Comparison of ENCODE assay signal across 8 mouse cellular contexts in genomic region chr12:98747380-98747753, GRCm38 (mm10). TPM values are rescaled to one million over a fixed set of nuclear protein-coding genes. Genes with fewer than 3 reads are reported as not detected.
DNase-seq lines count a peak whose midpoint lies in the region; ATAC-seq and TF ChIP-seq lines count a peak whose summit lies in the region.

No protein-coding gene starts in this region.

- H3K4me1 ChIP-seq in heart, embryonic 13.5 days: peaks cover 40% of the 10 kb centered on the region
- H3K4me1 ChIP-seq in E14TG2a.4 (replicated peaks; ENCODE audit: low read depth, low read length): peaks cover 28% of the 10 kb centered on the region
- peaks cover 21% of the 10 kb centered on the region for H3K4me1 ChIP-seq in embryonic facial prominence, embryonic 10.5 days
- H3K4me1 ChIP-seq in intestine, embryonic 15.5 days (replicated peaks): peaks cover 8% of the 10 kb centered on the region; the same call in 1 of the 2 replicates
- H3K4me1 ChIP-seq in midbrain, embryonic 15.5 days: peaks cover 32% of the 10 kb centered on the region

- intact Hi-C loops in left cerebral cortex, postnatal 14 days (cut with DNase I): no loop called here

- peak overlapping the region; percentile 97 for H3K9ac ChIP-seq in heart, embryonic 13.5 days
- H3K9ac ChIP-seq in intestine, embryonic 15.5 days: peak overlapping the region; percentile 91
- H3K9ac ChIP-seq in midbrain, embryonic 15.5 days: peak overlapping the region; percentile 94

- no peak for ATAC-seq in heart, embryonic 13.5 days (ENCODE audit: extremely low read depth, insufficient number of reproducible peaks, low FRiP score, low TSS enrichment)
- ATAC-seq in intestine, embryonic 15.5 days: peak; percentile 52
- peak; percentile 66 for ATAC-seq in midbrain, embryonic 15.5 days (replicated peaks)

- no peaks in the 10 kb centered on the region for H3K9me3 ChIP-seq in heart, embryonic 13.5 days
- no peaks in the 10 kb centered on the region for H3K9me3 ChIP-seq in E14TG2a.4 (ENCODE audit: low read length)
- H3K9me3 ChIP-seq in embryonic facial prominence, embryonic 10.5 days: no peaks in the 10 kb centered on the region
- H3K9me3 ChIP-seq in intestine, embryonic 15.5 days: no peaks in the 10 kb centered on the region
- H3K9me3 ChIP-seq in midbrain, embryonic 15.5 days: no peaks in the 10 kb centered on the region

- H3K36me3 ChIP-seq in heart, embryonic 13.5 days: peaks cover 16% of the 10 kb centered on the region
- H3K36me3 ChIP-seq in E14TG2a.4 (ENCODE audit: insufficient read depth, low read length): peaks cover 26% of the 10 kb centered on the region
- H3K36me3 ChIP-seq in embryonic facial prominence, embryonic 10.5 days (replicated peaks): peaks cover 15% of the 10 kb centered on the region
- H3K36me3 ChIP-seq in intestine, embryonic 15.5 days: no peaks in the 10 kb centered on the region
- no peaks in the 10 kb centered on the region for H3K36me3 ChIP-seq in midbrain, embryonic 15.5 days (replicated peaks)

- H3K27ac ChIP-seq in heart, embryonic 13.5 days (replicated peaks): peak overlapping the region; percentile 91
- H3K27ac ChIP-seq in embryonic facial prominence, embryonic 10.5 days (replicated peaks): peak overlapping the region; percentile 97
- peak overlapping the region; percentile 86 for H3K27ac ChIP-seq in intestine, embryonic 15.5 days
- peak overlapping the region; percentile 96 for H3K27ac ChIP-seq in midbrain, embryonic 15.5 days

- H3K4me3 ChIP-seq in heart, embryonic 13.5 days: peak overlapping the region; percentile 95
- H3K4me3 ChIP-seq in E14TG2a.4 (replicated peaks; ENCODE audit: low read length): peak overlapping the region; percentile 88
- H3K4me3 ChIP-seq in embryonic facial prominence, embryonic 10.5 days: peak overlapping the region; percentile 90
- peak overlapping the region; percentile 94 for H3K4me3 ChIP-seq in intestine, embryonic 15.5 days (replicated peaks)
- H3K4me3 ChIP-seq in midbrain, embryonic 15.5 days: peak overlapping the region; percentile 91

- DNase-seq in heart, adult 11 months: no peak
- DNase-seq in embryonic facial prominence, embryonic 10.5 days (ENCODE audit: low spot score): no peak
- DNase-seq in left cerebral cortex, postnatal 14 days (ENCODE audit: low spot score in 2 of 2): no peak
- DNase-seq in spleen, postnatal 4 days (ENCODE audit: low spot score in 2 of 2): no peak

- no peak for TF ChIP-seq CTCF in E14TG2a.4 (conservative IDR thresholded peaks at IDR 0.05; ENCODE audit: low read length)

- H3K27me3 ChIP-seq in heart, embryonic 13.5 days (replicated peaks): no peaks in the 10 kb centered on the region
- no peaks in the 10 kb centered on the region for H3K27me3 ChIP-seq in E14TG2a.4 (ENCODE audit: insufficient read depth, low read length)
- no peaks in the 10 kb centered on the region for H3K27me3 ChIP-seq in embryonic facial prominence, embryonic 10.5 days (replicated peaks; ENCODE audit: low read depth, poor library complexity, severe bottlenecking)
- no peaks in the 10 kb centered on the region for H3K27me3 ChIP-seq in intestine, embryonic 15.5 days (replicated peaks)
- H3K27me3 ChIP-seq in midbrain, embryonic 15.5 days (replicated peaks): no peaks in the 10 kb centered on the region

- peak overlapping the region; percentile 83 for H3K4me2 ChIP-seq in heart, embryonic 13.5 days
- peak overlapping the region; percentile 62 for H3K4me2 ChIP-seq in intestine, embryonic 15.5 days (replicated peaks)
- H3K4me2 ChIP-seq in midbrain, embryonic 15.5 days: peak overlapping the region; percentile 72

- under 1% methylated on average over 14 of the region's 14 CpGs for WGBS in heart, embryonic 13.5 days
- WGBS in embryonic facial prominence, embryonic 10.5 days: 2% methylated on average over 14 of the region's 14 CpGs
- 1% methylated on average over 14 of the region's 14 CpGs for WGBS in intestine, embryonic 15.5 days
- 2% methylated on average over 14 of the region's 14 CpGs for WGBS in midbrain, embryonic 15.5 days

RNA-seq across cellular contexts. Expression of gene Zc3h14, which starts 0.6 kb away (rescaled TPM):
- polyA plus RNA-seq in heart, embryonic 13.5 days (2015; fragmentation: Nextera tagmentation; extraction: Ambion mirVana): 81.7 and 84.2 TPM in 2 replicates
- 130 and 131 TPM in 2 replicates for polyA plus RNA-seq in embryonic facial prominence, embryonic 10.5 days (2016; fragmentation: Nextera tagmentation; extraction: Ambion mirVana)
- polyA plus RNA-seq in intestine, embryonic 15.5 days (2015; fragmentation: Nextera tagmentation; extraction: Ambion mirVana): 86.2 and 98.3 TPM in 2 replicates
- polyA plus RNA-seq in midbrain, embryonic 15.5 days (2015; fragmentation: Nextera tagmentation; extraction: Ambion mirVana): 105 and 106 TPM in 2 replicates
- total RNA-seq in left cerebral cortex, postnatal 14 days (2021): 10 to 100 TPM; 92.6 to 96.6 TPM

RNA-seq across cellular contexts. Expression of gene Ptpn21, which starts 10.2 kb away (rescaled TPM):
- polyA plus RNA-seq in heart, embryonic 13.5 days (2015; fragmentation: Nextera tagmentation; extraction: Ambion mirVana): 9.0 and 9.3 TPM in 2 replicates
- polyA plus RNA-seq in embryonic facial prominence, embryonic 10.5 days (2016; fragmentation: Nextera tagmentation; extraction: Ambion mirVana): 5.0 and 5.1 TPM in 2 replicates
- polyA plus RNA-seq in intestine, embryonic 15.5 days (2015; fragmentation: Nextera tagmentation; extraction: Ambion mirVana): 7.7 TPM in 2 replicates
- polyA plus RNA-seq in midbrain, embryonic 15.5 days (2015; fragmentation: Nextera tagmentation; extraction: Ambion mirVana): 4.7 and 5.0 TPM in 2 replicates
- 1 to 10 TPM; 7.5 to 7.6 TPM for total RNA-seq in left cerebral cortex, postnatal 14 days (2021)
